Mouse (Mus musculus) urinary bladder, postnatal 14 days (tissue): Measurements from ENCODE around the gene Snx6.
"Not testable (repeated sequence)": the region's sequence is repeated elsewhere in the genome, so short reads cannot be mapped to it uniquely, and the experiment has no call there.

Experiments used
- DNase-seq: peaks from one replicate; pipeline ENCODE4 v3.0.0; 2021; ENCODE audit warnings: low spot score

Gene Snx6

GRCm38 (mm10) chr12:54803531-54803930, 8.0 kb upstream of the Snx6 start:
- no peak for DNase-seq

DNA sequence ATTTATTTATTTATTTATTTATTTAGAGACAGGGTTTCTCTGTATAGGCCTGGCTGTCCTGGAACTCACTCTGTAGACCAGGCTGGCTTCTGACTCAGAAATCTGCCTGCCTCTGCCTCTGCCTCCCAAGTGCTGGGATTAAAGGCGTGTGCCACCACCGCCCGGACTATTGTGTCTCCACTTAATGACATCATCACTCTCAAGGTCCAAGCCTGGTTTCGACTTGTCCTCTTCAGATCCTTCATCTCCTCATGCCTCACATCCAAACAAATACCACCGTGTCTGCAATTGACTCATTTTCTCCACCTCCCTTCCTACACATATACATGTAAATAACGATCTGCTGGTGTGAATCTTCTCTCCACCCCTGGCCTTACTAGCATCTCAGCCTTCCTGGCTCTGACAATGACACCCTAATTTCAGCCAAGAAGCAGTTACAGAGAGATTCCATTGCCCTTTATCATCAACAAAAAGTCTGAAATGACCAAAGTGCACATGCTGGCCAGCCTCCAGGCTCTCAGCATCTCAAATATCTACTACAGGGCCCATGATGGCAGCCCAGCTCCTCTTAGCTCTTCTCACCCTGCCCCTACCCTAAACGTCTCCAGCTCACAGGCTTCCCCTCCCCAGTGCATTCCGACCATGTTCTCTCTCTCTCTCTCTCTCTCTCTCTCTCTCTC, 1.2 kb upstream of the Snx6 start:
- DNase-seq = no peak

DNA sequence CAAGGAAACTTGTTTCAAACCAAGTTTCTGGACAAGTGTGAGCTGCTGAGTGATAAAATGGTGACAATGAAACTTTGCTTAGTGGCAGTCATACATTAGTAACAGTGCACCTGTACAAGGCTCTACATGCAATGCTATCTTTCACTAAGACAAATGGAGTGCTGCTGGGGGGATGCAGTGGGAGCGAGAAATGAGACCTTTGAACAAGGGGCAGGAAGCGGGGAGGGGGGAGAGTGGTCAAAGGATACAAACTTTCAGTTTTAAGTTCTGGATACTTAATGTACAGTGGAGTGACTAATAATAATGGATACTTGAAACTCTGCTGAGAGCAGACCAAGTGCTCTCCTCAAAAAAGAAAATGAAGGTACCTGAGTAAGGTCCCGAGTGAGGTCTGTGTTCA, 1.1 kb downstream of the Snx6 start:
- no peak for DNase-seq

DNA sequence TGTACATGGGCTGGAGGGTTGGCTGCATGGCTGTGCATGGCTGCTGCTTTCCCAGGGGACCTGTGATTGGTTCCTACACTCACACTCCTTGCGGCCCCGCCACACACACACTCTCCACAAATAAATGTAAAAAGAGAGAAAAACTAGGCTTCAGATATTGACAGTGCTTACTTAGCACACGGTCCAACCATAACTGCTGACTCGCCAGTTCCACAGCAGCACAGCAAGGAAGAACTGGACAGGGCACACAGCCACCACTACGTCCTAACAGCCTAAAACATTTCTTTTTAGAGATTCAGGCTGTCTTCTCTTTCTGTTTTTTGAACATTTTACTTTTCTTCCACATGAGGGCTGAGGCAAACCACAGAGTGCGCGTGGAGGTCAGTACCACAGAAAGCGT, 4.0 kb downstream of the Snx6 start:
- no peak for DNase-seq

DNA sequence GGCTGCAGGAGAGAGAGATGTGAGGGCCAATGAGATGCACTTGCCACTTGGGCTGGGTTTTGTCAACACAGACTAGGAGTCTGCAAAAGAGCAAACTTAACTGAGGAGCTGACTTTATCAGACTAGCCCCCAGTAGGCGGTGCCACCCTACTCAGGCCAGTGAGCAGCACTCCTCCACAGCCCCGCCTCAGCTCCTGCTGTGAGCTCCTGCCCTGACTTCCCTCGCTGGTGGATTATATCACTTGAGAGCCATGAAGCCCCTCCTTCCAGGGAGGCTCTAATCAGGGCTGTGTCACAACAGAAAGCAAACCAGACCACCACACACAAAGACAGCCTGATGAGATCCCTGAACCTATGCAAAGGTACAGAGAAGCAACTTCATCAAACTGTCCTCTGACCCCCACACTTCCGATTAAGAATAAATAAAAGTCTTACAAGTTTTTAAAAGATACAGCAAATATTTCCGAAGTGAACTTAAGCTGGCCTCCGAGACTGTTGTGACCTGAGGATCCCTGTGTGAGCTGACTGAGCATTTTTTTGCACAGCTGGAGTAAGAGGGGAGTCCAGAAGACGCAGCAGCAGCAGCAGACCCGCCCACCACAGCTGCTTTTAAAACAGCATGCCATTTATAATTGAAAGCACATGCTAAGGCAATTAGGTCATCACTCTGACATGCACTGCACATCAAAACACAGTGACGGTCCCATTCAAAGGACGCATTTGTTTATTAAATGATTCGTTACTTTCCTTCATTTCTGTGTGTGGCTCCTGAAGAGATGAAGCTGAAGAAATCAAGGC, 6.0 kb downstream of the Snx6 start:
- DNase-seq = peak; percentile 31

DNA sequence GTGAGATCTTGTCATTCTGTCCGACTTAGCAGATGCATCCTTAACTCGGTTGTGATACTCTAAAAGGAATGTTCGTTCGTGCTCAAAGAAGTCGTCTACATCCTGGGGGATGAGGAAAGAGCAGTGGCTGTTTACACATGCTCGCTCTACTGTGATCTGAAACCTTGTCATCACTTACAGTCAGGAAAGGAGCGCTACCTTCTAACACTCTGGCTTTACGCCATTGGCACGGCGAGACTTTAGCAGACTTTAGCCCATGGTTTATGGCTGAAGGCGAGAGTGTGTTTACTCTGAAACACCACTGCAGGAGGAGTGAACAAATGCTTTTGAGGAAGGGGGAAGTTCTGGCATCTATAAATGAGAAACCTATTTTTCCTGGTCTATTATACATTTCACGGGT, 31.9 kb downstream of the Snx6 start:
- DNase-seq = no peak

DNA sequence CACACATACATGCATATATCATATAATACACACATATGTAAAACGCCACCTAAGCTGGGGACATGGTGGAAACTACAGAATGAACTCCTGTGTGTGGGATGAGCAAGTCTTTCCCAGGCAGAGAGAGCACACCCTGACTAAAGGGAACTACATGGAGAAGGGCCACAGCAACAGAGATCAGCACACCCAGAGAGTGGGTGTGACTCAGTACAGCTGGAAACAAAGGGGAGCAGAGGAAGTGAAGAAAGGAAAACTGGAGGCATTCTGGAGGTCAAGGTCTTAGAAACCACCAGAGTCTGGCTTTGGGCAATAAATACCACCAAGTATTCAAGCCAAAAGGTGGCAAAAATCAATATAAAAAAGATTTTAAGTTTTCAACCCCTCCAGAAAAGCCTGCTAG, 34.8 kb downstream of the Snx6 start:
- no peak for DNase-seq

DNA sequence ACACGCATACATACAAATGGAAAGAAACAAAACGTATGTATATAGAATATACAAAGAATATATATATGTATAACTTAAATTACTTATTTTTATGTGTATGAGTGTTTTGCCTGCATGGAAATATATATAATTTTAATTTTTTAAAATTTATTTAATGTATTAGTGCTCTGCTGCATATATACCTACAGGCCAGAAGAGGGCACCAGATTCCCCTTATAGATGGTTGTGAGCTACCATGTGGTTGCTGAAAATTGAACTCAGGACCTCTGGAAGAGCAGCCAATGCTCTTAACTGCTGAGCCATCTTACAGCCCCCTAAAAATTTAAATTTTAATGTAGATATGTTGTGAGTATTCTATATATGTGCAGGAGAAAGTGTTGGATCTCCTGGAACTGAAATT, 36.7 kb downstream of the Snx6 start:
- no peak for DNase-seq

GRCm38 (mm10) chr12:54748647-54749046, 46.9 kb downstream of the Snx6 start:
- no peak for DNase-seq

GRCm38 (mm10) chr12:54738661-54739243, 56.8 kb downstream of the Snx6 start:
- DNase-seq = not testable (repeated sequence)

GRCm38 (mm10) chr12:54737891-54738660, 57.4 kb downstream of the Snx6 start:
- DNase-seq = not testable (repeated sequence)

- peak; percentile 62 for DNase-seq
Observed at GRCm38 (mm10) chr12:54734307-54735131, 61.0 kb downstream of the Snx6 start.

GRCm38 (mm10) chr12:54729140-54730059, 66.1 kb downstream of the Snx6 start:
- not testable (repeated sequence) for DNase-seq

DNA sequence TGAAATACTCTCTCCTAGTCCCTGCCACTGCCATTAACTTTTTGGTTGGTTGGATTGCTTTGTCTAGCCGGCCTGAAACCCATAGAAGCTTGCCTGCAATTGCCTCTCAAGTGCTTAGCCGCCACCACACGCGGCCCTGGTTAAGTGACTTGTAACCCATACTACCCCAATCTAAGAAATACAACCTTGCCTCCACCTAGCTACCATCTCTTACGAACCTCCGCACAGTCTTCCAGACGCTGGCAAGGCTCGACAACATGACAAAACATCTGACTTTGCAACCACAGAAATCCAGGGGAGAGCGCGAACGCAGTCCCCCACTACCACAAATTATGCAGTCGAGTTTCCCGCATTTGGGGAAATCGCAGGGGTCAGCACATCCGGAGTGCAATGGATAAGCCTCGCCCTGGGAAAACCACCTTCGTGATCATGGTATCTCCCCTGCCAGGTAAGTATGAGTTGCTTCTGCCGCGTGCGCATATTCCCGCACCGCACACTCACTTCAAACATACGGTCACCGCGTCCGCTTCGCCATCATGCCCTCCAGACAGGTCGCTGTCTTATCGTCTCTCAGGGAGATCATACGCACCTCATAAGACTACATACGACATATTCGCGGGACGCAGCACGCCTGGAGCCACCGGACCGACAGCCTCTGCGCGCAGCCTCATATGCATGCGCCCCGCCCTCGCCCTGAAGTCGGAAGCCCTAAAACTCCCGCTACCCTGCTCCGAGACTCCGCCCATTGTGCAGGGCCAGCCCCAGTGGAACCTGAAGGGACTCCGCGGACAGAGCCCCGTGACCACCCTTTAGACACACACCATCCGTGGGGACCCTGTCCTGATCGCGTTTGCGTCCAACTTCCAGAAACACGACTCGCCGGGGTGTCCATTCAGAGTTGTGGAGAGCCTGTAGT, 76.4 kb downstream of the Snx6 start:
- not testable (repeated sequence) for DNase-seq

GRCm38 (mm10) chr12:54717516-54717915, 78.0 kb downstream of the Snx6 start:
- DNase-seq = not testable (repeated sequence)

- DNase-seq = peak; percentile 67
Observed at GRCm38 (mm10) chr12:54713822-54714626, 81.5 kb downstream of the Snx6 start.

DNA sequence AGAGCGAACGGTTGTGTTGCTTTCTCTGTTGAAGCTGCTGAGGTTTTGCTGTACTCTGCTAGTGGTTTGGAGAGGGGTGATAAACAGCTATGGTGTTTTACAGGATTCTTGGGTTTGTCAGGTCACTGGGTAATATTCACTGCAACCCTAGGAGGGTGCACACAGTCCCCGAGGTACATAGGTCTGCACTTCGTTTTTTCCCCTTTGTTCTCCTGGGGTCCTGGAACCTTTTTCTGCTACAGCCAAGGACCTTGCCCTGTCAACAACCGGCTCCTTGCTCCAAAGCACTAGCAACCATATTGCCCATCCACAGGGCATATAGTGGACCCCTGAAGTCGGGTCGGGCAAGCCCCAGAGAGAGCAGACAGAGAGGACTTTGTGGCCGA, 85.0 kb downstream of the Snx6 start:
- peak; percentile 29 for DNase-seq

DNA sequence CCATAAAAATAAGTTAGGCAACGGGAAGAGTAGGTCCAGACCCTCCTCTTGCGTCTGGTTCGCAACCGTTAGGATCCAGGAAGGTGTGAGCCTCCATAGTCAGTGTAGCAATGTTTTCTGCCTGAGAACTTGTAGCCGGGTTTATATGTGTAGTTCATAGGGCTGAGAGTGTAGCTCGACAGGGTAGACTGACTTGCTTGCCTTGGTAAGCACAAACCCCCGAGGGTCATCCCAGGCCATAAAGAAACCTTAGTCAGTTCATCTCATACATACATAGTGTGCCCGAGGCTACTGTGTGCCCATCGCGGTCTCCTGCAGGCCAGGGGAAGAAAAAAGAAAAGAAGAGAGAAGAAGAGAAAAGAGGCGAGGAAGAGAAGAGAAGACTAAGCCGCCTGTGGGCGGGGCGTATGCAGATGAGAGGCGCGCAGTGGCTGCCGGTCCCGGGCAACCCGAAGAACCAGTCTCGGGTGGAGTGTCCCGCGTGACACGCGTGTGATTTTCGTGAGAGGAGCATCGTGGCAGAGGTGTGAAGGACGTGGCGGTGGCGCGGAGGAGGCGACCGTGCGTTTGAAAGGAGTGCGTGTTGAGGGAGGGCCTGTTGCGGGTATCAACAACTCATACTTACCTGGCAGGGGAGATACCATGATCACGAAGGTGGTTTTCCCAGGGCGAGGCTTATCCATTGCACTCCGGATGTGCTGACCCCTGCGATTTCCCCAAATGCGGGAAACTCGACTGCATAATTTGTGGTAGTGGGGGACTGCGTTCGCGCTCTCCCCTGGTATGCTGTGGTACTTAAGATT, 85.6 kb downstream of the Snx6 start:
- not testable (repeated sequence) for DNase-seq
